Mouse (Mus musculus): ENCODE measurements around the gene Agpat4. TPM values are rescaled to one million over a fixed set of nuclear protein-coding genes. Genes with fewer than 3 reads are reported as not detected.

Gene Agpat4
- total and polyA plus RNA-seq, 2 experiments from 2014 or later: 52.9 to 53.5 TPM

- no peaks in the 10 kb centered on the region for H3K9me3 ChIP-seq (ENCODE audit: low read length)
- ATAC-seq (no peak), DNase-seq (no peak)
- no peak overlapping the region for H3K4me3 ChIP-seq (ENCODE audit: low read depth, low read length)
- peaks cover 9% of the 10 kb centered on the region for H3K4me1 ChIP-seq (ENCODE audit: insufficient read depth)
- no peak overlapping the region for H3K4me2 ChIP-seq (ENCODE audit: low read depth)
- no peak for TF ChIP-seq CTCF (IDR thresholded peaks at IDR 0.05; ENCODE audit: low read depth)
- no peak overlapping the region for H3K9ac ChIP-seq
- WGBS: 68% methylated on average over 3 of the region's 3 CpGs
- no peaks in the 10 kb centered on the region for H3K27me3 ChIP-seq (ENCODE audit: insufficient read depth, low read length)
- no peak overlapping the region for H3K27ac ChIP-seq (ENCODE audit: low read depth, low read length)
- H3K36me3 ChIP-seq (ENCODE audit: insufficient read depth): no peaks in the 10 kb centered on the region; the same call in 1 of the 2 replicates
Measured at GRCm38 (mm10) chr17:12204246-12204645, 85.7 kb downstream of the Agpat4 start.

- H3K4me3 ChIP-seq (ENCODE audit: low read depth, low read length): no peak overlapping the region
- H3K9me3 ChIP-seq (ENCODE audit: low read length): no peaks in the 10 kb centered on the region
- no peaks in the 10 kb centered on the region for H3K27me3 ChIP-seq (ENCODE audit: insufficient read depth, low read length)
- H3K4me2 ChIP-seq (ENCODE audit: low read depth): no peak overlapping the region
- peaks cover 9% of the 10 kb centered on the region for H3K4me1 ChIP-seq (ENCODE audit: insufficient read depth)
- TF ChIP-seq CTCF (IDR thresholded peaks at IDR 0.05; ENCODE audit: low read depth): no peak
- WGBS: 61% methylated on average over 3 of the region's 3 CpGs
- H3K36me3 ChIP-seq (ENCODE audit: insufficient read depth): no peaks in the 10 kb centered on the region; the same call in 1 of the 2 replicates
- H3K9ac ChIP-seq: no peak overlapping the region
- H3K27ac ChIP-seq (ENCODE audit: low read depth, low read length): no peak overlapping the region
- ATAC-seq (no peak), DNase-seq (no peak)
Measured at GRCm38 (mm10) chr17:12204689-12205014, 86.1 kb downstream of the Agpat4 start.

GRCm38 (mm10) chr17:12205015-12205693 is 86.7 kb downstream of the Agpat4 start:
- Histone ChIP-seq H3K36me3 (ENCODE audit: insufficient read depth) (peaks cover under 1% of the 10 kb centered on the region; the same call in 1 of the 2 replicates), H3K9ac (no peak overlapping the region), H3K27me3 (ENCODE audit: insufficient read depth, low read length) (no peaks in the 10 kb centered on the region), H3K4me2 (ENCODE audit: low read depth) (no peak overlapping the region), H3K4me1 (ENCODE audit: insufficient read depth) (peaks cover 9% of the 10 kb centered on the region), H3K4me3 (ENCODE audit: low read depth, low read length) (no peak overlapping the region), H3K9me3 (ENCODE audit: low read length) (no peaks in the 10 kb centered on the region), H3K27ac (ENCODE audit: low read depth, low read length) (no peak overlapping the region)
- WGBS: 60% methylated on average over 10 of the region's 10 CpGs
- DNase-seq (no peak), ATAC-seq (no peak)
- TF ChIP-seq CTCF (IDR thresholded peaks at IDR 0.05; ENCODE audit: low read depth): no peak

GRCm38 (mm10) chr17:12205694-12206075 is 87.2 kb downstream of the Agpat4 start:
- ATAC-seq (no peak), DNase-seq (no peak)
- no peak overlapping the region for H3K4me2 ChIP-seq (ENCODE audit: low read depth)
- H3K27me3 ChIP-seq (ENCODE audit: insufficient read depth, low read length): no peaks in the 10 kb centered on the region
- no peak overlapping the region for H3K9ac ChIP-seq
- H3K4me1 ChIP-seq (ENCODE audit: insufficient read depth): peaks cover 9% of the 10 kb centered on the region
- 48% methylated on average over 4 of the region's 4 CpGs for WGBS
- no peak overlapping the region for H3K4me3 ChIP-seq (ENCODE audit: low read depth, low read length)
- no peak for TF ChIP-seq CTCF (IDR thresholded peaks at IDR 0.05; ENCODE audit: low read depth)
- H3K27ac ChIP-seq (ENCODE audit: low read depth, low read length): no peak overlapping the region
- no peaks in the 10 kb centered on the region for H3K9me3 ChIP-seq (ENCODE audit: low read length)
- peaks cover 5% of the 10 kb centered on the region; the same call in 1 of the 2 replicates for H3K36me3 ChIP-seq (ENCODE audit: insufficient read depth)

GRCm38 (mm10) chr17:12206248-12206647 is 87.7 kb downstream of the Agpat4 start:
- Histone ChIP-seq H3K4me2 (ENCODE audit: low read depth) (no peak overlapping the region), H3K27ac (ENCODE audit: low read depth, low read length) (no peak overlapping the region), H3K4me1 (ENCODE audit: insufficient read depth) (peaks cover 9% of the 10 kb centered on the region), H3K36me3 (ENCODE audit: insufficient read depth) (peaks cover 10% of the 10 kb centered on the region; the same call in 1 of the 2 replicates), H3K4me3 (ENCODE audit: low read depth, low read length) (no peak overlapping the region), H3K9me3 (ENCODE audit: low read length) (no peaks in the 10 kb centered on the region), H3K27me3 (ENCODE audit: insufficient read depth, low read length) (no peaks in the 10 kb centered on the region), H3K9ac (no peak overlapping the region)
- WGBS: 80% methylated on average over 3 of the region's 3 CpGs
- no peak for TF ChIP-seq CTCF (IDR thresholded peaks at IDR 0.05; ENCODE audit: low read depth)
- DNase-seq: no peak
- ATAC-seq: no peak

- Histone ChIP-seq H3K36me3 (ENCODE audit: insufficient read depth) (peaks cover 11% of the 10 kb centered on the region; the same call in 1 of the 2 replicates), H3K27me3 (ENCODE audit: insufficient read depth, low read length) (no peaks in the 10 kb centered on the region), H3K27ac (ENCODE audit: low read depth, low read length) (0 out of 2 replicates have a peak overlapping the region, but pooled peaks have one; percentile 1), H3K4me3 (ENCODE audit: low read depth, low read length) (no peak overlapping the region), H3K4me2 (ENCODE audit: low read depth) (no peak overlapping the region), H3K4me1 (ENCODE audit: insufficient read depth) (peaks cover 9% of the 10 kb centered on the region), H3K9ac (no peak overlapping the region), H3K9me3 (ENCODE audit: low read length) (no peaks in the 10 kb centered on the region)
- TF ChIP-seq CTCF (IDR thresholded peaks at IDR 0.05; ENCODE audit: low read depth): no peak
- WGBS: 6% methylated on average over 1 of the region's 1 CpGs
- ATAC-seq (no peak), DNase-seq (no peak)
Measured at GRCm38 (mm10) chr17:12207022-12207548, 88.6 kb downstream of the Agpat4 start.

GRCm38 (mm10) chr17:12209481-12209880 is 91.0 kb downstream of the Agpat4 start:
- 81% methylated on average over 4 of the region's 4 CpGs for WGBS
- H3K9me3 ChIP-seq (ENCODE audit: low read length): no peaks in the 10 kb centered on the region
- no peak for ATAC-seq

More at GRCm38 (mm10) chr17:12209481-12209880, 91.0 kb downstream of the Agpat4 start:
- no peak overlapping the region for H3K9ac ChIP-seq
- H3K4me1 ChIP-seq (ENCODE audit: insufficient read depth): peaks cover 1% of the 10 kb centered on the region
- H3K4me3 ChIP-seq (ENCODE audit: low read depth, low read length): no peak overlapping the region
- no peak for DNase-seq
- TF ChIP-seq CTCF (IDR thresholded peaks at IDR 0.05; ENCODE audit: low read depth): no peak
- H3K27me3 ChIP-seq (ENCODE audit: insufficient read depth, low read length): no peaks in the 10 kb centered on the region
- H3K27ac ChIP-seq (ENCODE audit: low read depth, low read length): no peak overlapping the region
- peaks cover 15% of the 10 kb centered on the region; the same call in 1 of the 2 replicates for H3K36me3 ChIP-seq (ENCODE audit: insufficient read depth)
- no peak overlapping the region for H3K4me2 ChIP-seq (ENCODE audit: low read depth)
